Mouse (Mus musculus) small intestine, adult 2 months (tissue): Measurements from ENCODE around the gene Elovl2. TPM values are rescaled to one million over a fixed set of nuclear protein-coding genes. Genes with fewer than 3 reads are reported as not detected.
A peak's percentile ranks its signal among the peaks of the same experiment; 100 is the strongest.

Experiments
- H3K27ac ChIP-seq: fragments of 200-500 bp; 2 replicates; pipeline ENCODE4 v1.5.1; 2012; ENCODE audit warnings: low read depth, low read length, control low read depth, inconsistent platforms; ENCODE audit not compliant: insufficient read depth
- H3K27me3 ChIP-seq: fragments of 200-500 bp; 2 replicates; pipeline ENCODE4 v1.6.1; 2012; ENCODE audit warnings: mild to moderate bottlenecking, moderate library complexity, low read length, inconsistent platforms; ENCODE audit not compliant: control insufficient read depth, insufficient read depth
- H3K36me3 ChIP-seq: fragments of 200-500 bp; 2 replicates; pipeline ENCODE4 v1.6.1; 2012; ENCODE audit warnings: mild to moderate bottlenecking, low read length, control low read depth, inconsistent platforms; ENCODE audit not compliant: control insufficient read depth, insufficient read depth
- H3K4me1 ChIP-seq: fragments of 200-500 bp; 2 replicates; pipeline ENCODE4 v1.6.1; 2012; ENCODE audit warnings: low read length, inconsistent platforms, mixed read lengths; ENCODE audit not compliant: control insufficient read depth, insufficient read depth, insufficient read length
- H3K4me3 ChIP-seq: fragments of 200-500 bp; 2 replicates; pipeline ENCODE4 v1.5.1; 2012; ENCODE audit warnings: low read depth, mild to moderate bottlenecking, control low read depth, inconsistent platforms, low read length, moderate library complexity
- CTCF ChIP-seq: fragments of 200-500 bp; IDR thresholded peaks from 2 replicates; pipeline ENCODE4 v1.5.1; 2012; ENCODE audit warnings: low read depth, mild to moderate bottlenecking, control low read depth, inconsistent platforms, low read length, moderate library complexity, mixed read lengths; ENCODE audit not compliant: insufficient replicate concordance, insufficient read length; ENCODE audit errors: extremely low read depth
- POLR2A ChIP-seq: fragments of 200-500 bp; IDR thresholded peaks from 2 replicates; pipeline ENCODE4 v1.6.1; 2012; ENCODE audit warnings: low read depth, mild to moderate bottlenecking, control low read depth, inconsistent platforms, low read length, moderate library complexity
- WGBS: fragments of 180-500 bp; shearing (Covaris S2); methylation state at CpG from one replicate; pipeline ENCODE4 v1.1.7; 2018; 5-methylcytosine and 5-hydroxymethylcytosine counted together
- polyA plus RNA-seq: library from polyadenylated mRNA; depleted of rRNA; stranded (reverse); fragments of >200 nt; gene quantifications from 2 replicates; pipeline ENCODE4 v1.2.3, GENCODE M21; 2012

Gene Elovl2
- polyA plus RNA-seq, 1 experiment = 0.05 TPM

GRCm38 (mm10) chr13:41203691-41204090 is 16.5 kb downstream of the Elovl2 start:
- Histone ChIP-seq H3K27me3 (no peaks in the 10 kb centered on the region), H3K27ac (no peak overlapping the region), H3K4me3 (no peak overlapping the region), H3K4me1 (no peaks in the 10 kb centered on the region), H3K36me3 (no peaks in the 10 kb centered on the region)
- TF ChIP-seq POLR2A (no peak), CTCF (no peak)
- 85% methylated on average over 9 of the region's 9 CpGs for WGBS

GRCm38 (mm10) chr13:41203289-41203688 is 16.9 kb downstream of the Elovl2 start:
- whole genome bisulfite sequencing = 53% methylated on average over 7 of the region's 7 CpGs

GRCm38 (mm10) chr13:41200861-41201260 is 19.3 kb downstream of the Elovl2 start:
- H3K36me3 ChIP-seq = no peaks in the 10 kb centered on the region
- no peak overlapping the region for H3K27ac ChIP-seq
- H3K4me1 ChIP-seq = no peaks in the 10 kb centered on the region
- 80% methylated on average over 2 of the region's 2 CpGs for WGBS
- H3K27me3 ChIP-seq = no peaks in the 10 kb centered on the region
- no peak for TF ChIP-seq CTCF
- TF ChIP-seq POLR2A = no peak
- no peak overlapping the region for H3K4me3 ChIP-seq

More at GRCm38 (mm10) chr13:41203289-41203688, 16.9 kb downstream of the Elovl2 start:
- TF ChIP-seq CTCF (no peak), POLR2A (no peak)
- Histone ChIP-seq H3K4me3 (no peak overlapping the region), H3K4me1 (no peaks in the 10 kb centered on the region), H3K36me3 (no peaks in the 10 kb centered on the region), H3K27me3 (no peaks in the 10 kb centered on the region), H3K27ac (no peak overlapping the region)

GRCm38 (mm10) chr13:41195640-41196333 is 24.4 kb downstream of the Elovl2 start:
- 41% methylated on average over 3 of the region's 3 CpGs for WGBS
- Histone ChIP-seq H3K27ac (no peak overlapping the region), H3K36me3 (no peaks in the 10 kb centered on the region), H3K27me3 (no peaks in the 10 kb centered on the region), H3K4me3 (no peak overlapping the region), H3K4me1 (no peaks in the 10 kb centered on the region)
- TF ChIP-seq POLR2A (no peak), CTCF (no peak)

- 69% methylated on average over 6 of the region's 6 CpGs for WGBS
- Histone ChIP-seq H3K4me1 (no peaks in the 10 kb centered on the region), H3K4me3 (no peak overlapping the region), H3K27ac (no peak overlapping the region), H3K27me3 (no peaks in the 10 kb centered on the region), H3K36me3 (no peaks in the 10 kb centered on the region)
- TF ChIP-seq POLR2A (no peak), CTCF (no peak)
These were observed 32.3 kb downstream of the Elovl2 start for GRCm38 (mm10) chr13:41187886-41188285.

- H3K27me3 ChIP-seq = no peaks in the 10 kb centered on the region
- H3K4me3 ChIP-seq = no peak overlapping the region
- H3K36me3 ChIP-seq = no peaks in the 10 kb centered on the region
- H3K4me1 ChIP-seq = no peaks in the 10 kb centered on the region
- no peak overlapping the region for H3K27ac ChIP-seq
- TF ChIP-seq CTCF = no peak
- no peak for TF ChIP-seq POLR2A
- 63% methylated on average over 5 of the region's 5 CpGs for WGBS
These were observed 61.8 kb downstream of the Elovl2 start for GRCm38 (mm10) chr13:41158426-41158825.

GRCm38 (mm10) chr13:41153146-41153545 is 67.1 kb downstream of the Elovl2 start:
- Histone ChIP-seq H3K27me3 (no peaks in the 10 kb centered on the region), H3K4me3 (no peak overlapping the region), H3K4me1 (no peaks in the 10 kb centered on the region), H3K27ac (no peak overlapping the region), H3K36me3 (no peaks in the 10 kb centered on the region)
- no peak for TF ChIP-seq CTCF
- TF ChIP-seq POLR2A = no peak
- 68% methylated on average over 11 of the region's 11 CpGs for WGBS

- Histone ChIP-seq H3K4me1 (no peaks in the 10 kb centered on the region), H3K36me3 (no peaks in the 10 kb centered on the region), H3K27ac (no peak overlapping the region), H3K4me3 (no peak overlapping the region), H3K27me3 (no peaks in the 10 kb centered on the region)
- 68% methylated on average over 10 of the region's 10 CpGs for WGBS
- TF ChIP-seq CTCF = peak; percentile 68; the same call in 1 of the 2 replicates
- TF ChIP-seq POLR2A = no peak
These were observed 73.9 kb downstream of the Elovl2 start for GRCm38 (mm10) chr13:41146271-41146670.
